Mouse (Mus musculus): ENCODE measurements around the gene Mtmr3.

The Mtmr3 gene

GRCm38 (mm10) chr11:4594608-4595500, at the start of gene Mtmr3:
Gene Mtmr3 (minus strand): TSS chr11:4594863.
- DNase-seq: peak; percentile 93

- DNase-seq: no peak
These were observed 49.1 kb upstream of the Mtmr3 start for GRCm38 (mm10) chr11:4643722-4644121.

- DNase-seq: no peak
These were observed 46.5 kb upstream of the Mtmr3 start for GRCm38 (mm10) chr11:4641185-4641584.

- no peak for DNase-seq
These were observed 43.6 kb upstream of the Mtmr3 start for GRCm38 (mm10) chr11:4638261-4638660.

- DNase-seq: peak; percentile 97
These were observed 43.0 kb upstream of the Mtmr3 start, which contains the start of gene Ascc2 for GRCm38 (mm10) chr11:4637534-4638234. Gene Ascc2 (plus strand): TSS chr11:4637747.

- no peak for DNase-seq
These were observed 42.2 kb upstream of the Mtmr3 start for GRCm38 (mm10) chr11:4636782-4637342.

- no peak for DNase-seq
These were observed 39.7 kb upstream of the Mtmr3 start for GRCm38 (mm10) chr11:4634395-4634794.

- DNase-seq: no peak
These were observed 38.8 kb upstream of the Mtmr3 start for GRCm38 (mm10) chr11:4633420-4633819.

- DNase-seq: peak; percentile 61
These were observed 35.2 kb upstream of the Mtmr3 start for GRCm38 (mm10) chr11:4629861-4630280.

GRCm38 (mm10) chr11:4627636-4628035, 33.0 kb upstream of the Mtmr3 start:
- no peak for DNase-seq

GRCm38 (mm10) chr11:4625931-4626330, 31.3 kb upstream of the Mtmr3 start:
- no peak for DNase-seq

GRCm38 (mm10) chr11:4622997-4623396, 28.3 kb upstream of the Mtmr3 start:
- no peak for DNase-seq

GRCm38 (mm10) chr11:4622442-4622986, 27.9 kb upstream of the Mtmr3 start:
- peak; percentile 44 for DNase-seq

- peak; percentile 24 for DNase-seq
These were observed 27.2 kb upstream of the Mtmr3 start for GRCm38 (mm10) chr11:4621866-4622265.

- DNase-seq: no peak
These were observed 25.9 kb upstream of the Mtmr3 start for GRCm38 (mm10) chr11:4620501-4621108.

GRCm38 (mm10) chr11:4620017-4620485, 25.4 kb upstream of the Mtmr3 start, which contains the start of gene Gm11032:
Gene Gm11032 (plus strand): TSS chr11:4620067.
- DNase-seq: no peak

GRCm38 (mm10) chr11:4611904-4612303, 17.2 kb upstream of the Mtmr3 start:
- no peak for DNase-seq

GRCm38 (mm10) chr11:4606541-4606940, 11.9 kb upstream of the Mtmr3 start:
- no peak for DNase-seq

GRCm38 (mm10) chr11:4605414-4605813, 10.8 kb upstream of the Mtmr3 start:
- peak; percentile 65 for DNase-seq

- DNase-seq: peak; percentile 51
These were observed 9.8 kb upstream of the Mtmr3 start for GRCm38 (mm10) chr11:4604441-4604840.

- DNase-seq: peak; percentile 29
These were observed 8.2 kb upstream of the Mtmr3 start for GRCm38 (mm10) chr11:4602691-4603441.

GRCm38 (mm10) chr11:4601890-4602289, 7.2 kb upstream of the Mtmr3 start:
- DNase-seq: no peak
